Mouse (Mus musculus) myocyte (in vitro differentiated cells): ENCODE measurements around the gene Fbn1. TPM values are rescaled to one million over a fixed set of nuclear protein-coding genes. Genes with fewer than 3 reads are reported as not detected.

Source experiments
- H3K27me3 ChIP-seq: one replicate; pipeline ENCODE4 v1.6.1; 2011; ENCODE audit not compliant: control insufficient read depth, insufficient read depth, insufficient read length
- H3K36me3 ChIP-seq: one replicate; pipeline ENCODE4 v1.6.1; 2011; ENCODE audit not compliant: control insufficient read depth, insufficient read depth
- H3K4me2 ChIP-seq: one replicate; pipeline ENCODE4 v1.6.1; 2011; ENCODE audit warnings: low read depth, control low read depth
- H3K4me3 ChIP-seq: one replicate; pipeline ENCODE4 v1.5.1; 2011; ENCODE audit warnings: mild to moderate bottlenecking, control low read depth, moderate library complexity
- H3K79me2 ChIP-seq: one replicate; pipeline ENCODE4 v1.6.1; 2011; ENCODE audit not compliant: control insufficient read depth, insufficient read depth
- H3ac ChIP-seq: one replicate; pipeline ENCODE4 v1.6.1; 2011; ENCODE audit not compliant: control insufficient read depth, insufficient read length
- CEBPB ChIP-seq: IDR thresholded peaks from 2 replicates; pipeline ENCODE4 v1.6.1; 2011; ENCODE audit warnings: mild to moderate bottlenecking, moderate library complexity; ENCODE audit not compliant: poor library complexity, insufficient read depth, severe bottlenecking
- E2F4 ChIP-seq: IDR thresholded peaks from one replicate; pipeline ENCODE4 v1.6.1; 2011; ENCODE audit warnings: mild to moderate bottlenecking, control low read depth, moderate library complexity; ENCODE audit not compliant: insufficient read depth
- MAX ChIP-seq: IDR thresholded peaks from one replicate; pipeline ENCODE4 v1.6.1; 2011; ENCODE audit warnings: low read depth, mild to moderate bottlenecking, control low read depth
- MYOD1 ChIP-seq, 3 experiments: IDR thresholded peaks; one replicate each; pipeline ENCODE4 v1.6.1; 2011; ENCODE audit warnings: control low read depth in 2 of 3, low read depth in 2 of 3, mild to moderate bottlenecking in 2 of 3, moderate library complexity in 1 of 3; ENCODE audit not compliant: insufficient read length in 2 of 3, control insufficient read depth in 1 of 3
- MYOG ChIP-seq, 3 experiments: IDR thresholded peaks; one replicate each; pipeline ENCODE4 v1.6.1; 2011; ENCODE audit warnings: control low read depth in 2 of 3, low read depth in 2 of 3, mild to moderate bottlenecking in 2 of 3; ENCODE audit not compliant: insufficient read length in 2 of 3, control insufficient read depth in 1 of 3, insufficient read depth in 1 of 3
- POLR2A ChIP-seq: IDR thresholded peaks from one replicate; pipeline ENCODE4 v1.6.1; 2011; ENCODE audit warnings: low read depth, mild to moderate bottlenecking, control low read depth, moderate library complexity; ENCODE audit not compliant: insufficient read length
- POLR2AphosphoS2 ChIP-seq: IDR thresholded peaks from one replicate; pipeline ENCODE4 v1.6.1; 2011; ENCODE audit warnings: low read depth, control low read depth; ENCODE audit not compliant: insufficient read length
- REST ChIP-seq: IDR thresholded peaks from one replicate; pipeline ENCODE4 v1.6.1; 2011; ENCODE audit warnings: mild to moderate bottlenecking, control low read depth, moderate library complexity; ENCODE audit not compliant: insufficient read depth, insufficient read length
- SRF ChIP-seq: IDR thresholded peaks from one replicate; pipeline ENCODE4 v1.6.1; 2011; ENCODE audit warnings: low read depth; ENCODE audit not compliant: control insufficient read depth, insufficient read length
- TCF12 ChIP-seq: IDR thresholded peaks from one replicate; pipeline ENCODE4 v1.6.1; 2011; ENCODE audit warnings: mild to moderate bottlenecking, control low read depth; ENCODE audit not compliant: poor library complexity, insufficient read depth, severe bottlenecking
- TCF3 ChIP-seq: IDR thresholded peaks from one replicate; pipeline ENCODE4 v1.6.1; 2011; ENCODE audit warnings: low read depth, control low read depth; ENCODE audit not compliant: insufficient read length
- USF1 ChIP-seq: IDR thresholded peaks from one replicate; pipeline ENCODE4 v1.6.1; 2011; ENCODE audit warnings: low read depth, mild to moderate bottlenecking, control low read depth, moderate library complexity
- polyA plus RNA-seq: library from polyadenylated mRNA; unstranded; fragments of >200 nt; fragmentation: generic; extraction: Trizol; gene quantifications from one replicate; pipeline ENCODE4 v1.2.1, GENCODE M21; 2012; ENCODE audit warnings: missing spikeins

The Fbn1 gene
- polyA plus RNA-seq, 1 experiment, result 125 TPM

- H3ac ChIP-seq, result no peak overlapping the region
- H3K36me3 ChIP-seq, result no peaks in the 10 kb centered on the region
- peaks cover 52% of the 10 kb centered on the region for H3K79me2 ChIP-seq
- no peak for TF ChIP-seq SRF
- no peak for TF ChIP-seq POLR2A
- no peak for TF ChIP-seq MYOD1 (IDR thresholded peaks at IDR 0.05; ENCODE audit: control insufficient read depth in 1 of 3, insufficient read length in 2 of 3, low read depth in 2 of 3)
- no peak for TF ChIP-seq MAX
- no peak for TF ChIP-seq CEBPB
- TF ChIP-seq POLR2AphosphoS2, result no peak
- no peak for TF ChIP-seq TCF3
- no peaks in the 10 kb centered on the region for H3K27me3 ChIP-seq
- no peak overlapping the region for H3K4me2 ChIP-seq
- H3K4me3 ChIP-seq, result no peak overlapping the region
These were observed 69.4 kb downstream of the Fbn1 start for GRCm38 (mm10) chr2:125438381-125438780.

- no peak overlapping the region for H3K4me3 ChIP-seq
- no peak overlapping the region for H3K4me2 ChIP-seq
- H3ac ChIP-seq, result no peak overlapping the region
- H3K27me3 ChIP-seq, result no peaks in the 10 kb centered on the region
- TF ChIP-seq MYOD1 (IDR thresholded peaks at IDR 0.05; ENCODE audit: control insufficient read depth in 1 of 3, insufficient read length in 2 of 3, low read depth in 2 of 3), result no peak
- no peak for TF ChIP-seq POLR2AphosphoS2
- TF ChIP-seq TCF12, result no peak
- no peak for TF ChIP-seq REST
- no peak for TF ChIP-seq CEBPB
- TF ChIP-seq USF1, result no peak
- no peak for TF ChIP-seq SRF
- no peak for TF ChIP-seq POLR2A
- no peak for TF ChIP-seq MYOG (IDR thresholded peaks at IDR 0.05; ENCODE audit: control insufficient read depth in 1 of 3, insufficient read depth in 1 of 3, insufficient read length in 2 of 3, low read depth in 2 of 3)
- no peak for TF ChIP-seq E2F4
- TF ChIP-seq MAX, result no peak
- no peak for TF ChIP-seq TCF3
- no peaks in the 10 kb centered on the region for H3K36me3 ChIP-seq
- peaks cover 47% of the 10 kb centered on the region for H3K79me2 ChIP-seq
These were observed 71.6 kb downstream of the Fbn1 start for GRCm38 (mm10) chr2:125436240-125436639.

DNA sequence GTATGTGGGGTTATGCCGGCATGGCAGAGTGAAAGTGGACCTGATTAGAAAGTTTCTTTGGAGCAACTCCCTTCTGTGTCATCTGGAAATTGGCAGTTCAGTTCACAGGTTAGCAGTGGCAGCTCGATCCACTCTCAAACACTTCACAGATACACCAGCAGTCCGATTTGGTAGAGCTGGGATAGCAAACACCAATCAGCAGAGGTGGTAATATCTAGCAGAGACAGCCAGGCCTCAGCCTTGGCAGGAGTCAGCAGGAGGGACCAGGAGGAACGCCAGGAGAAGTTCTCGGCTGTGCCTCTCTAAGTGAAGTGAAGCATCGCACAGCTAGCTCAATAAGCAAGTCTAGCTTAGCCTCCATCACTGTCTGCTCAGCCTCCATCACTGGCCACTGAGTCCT is 74.3 kb downstream of the Fbn1 start:
- no peak overlapping the region for H3ac ChIP-seq
- H3K79me2 ChIP-seq, result peaks cover 46% of the 10 kb centered on the region
- no peak overlapping the region for H3K4me2 ChIP-seq
- H3K4me3 ChIP-seq, result no peak overlapping the region
- no peaks in the 10 kb centered on the region for H3K27me3 ChIP-seq
- no peaks in the 10 kb centered on the region for H3K36me3 ChIP-seq
- TF ChIP-seq REST (no peak), SRF (no peak)

DNA sequence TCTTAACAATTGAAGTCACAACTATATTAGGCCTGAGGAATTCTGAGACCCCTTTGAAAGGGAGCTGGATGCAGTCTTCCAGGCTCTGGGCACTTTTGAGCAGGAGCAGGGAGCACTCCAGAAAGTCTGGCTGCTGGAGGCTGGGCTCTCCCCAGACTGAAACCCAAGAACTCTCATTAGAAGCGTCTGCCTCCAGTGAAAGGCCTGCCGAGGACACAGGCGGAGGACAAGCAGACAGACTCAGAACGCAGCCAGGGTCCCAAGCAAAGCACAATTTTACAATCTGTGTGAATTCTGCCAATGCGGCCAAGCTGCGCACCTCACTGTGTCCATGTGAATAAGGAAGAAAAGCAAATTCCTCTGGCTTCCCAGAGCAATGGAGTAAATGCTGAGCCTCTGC is 76.3 kb downstream of the Fbn1 start:
- H3K79me2 ChIP-seq, result peaks cover 29% of the 10 kb centered on the region
- H3K4me3 ChIP-seq, result no peak overlapping the region
- no peak overlapping the region for H3K4me2 ChIP-seq
- TF ChIP-seq TCF12 (no peak), TCF3 (no peak), REST (no peak), POLR2A (no peak)
- no peaks in the 10 kb centered on the region for H3K36me3 ChIP-seq
- H3ac ChIP-seq, result no peak overlapping the region
- no peaks in the 10 kb centered on the region for H3K27me3 ChIP-seq

- no peak overlapping the region for H3K4me3 ChIP-seq
- no peaks in the 10 kb centered on the region for H3K27me3 ChIP-seq
- TF ChIP-seq REST (no peak), USF1 (no peak), MYOD1 (IDR thresholded peaks at IDR 0.05; ENCODE audit: control insufficient read depth in 1 of 3, insufficient read length in 2 of 3, low read depth in 2 of 3) (no peak), POLR2A (no peak), SRF (no peak)
- H3K4me2 ChIP-seq, result no peak overlapping the region
- no peaks in the 10 kb centered on the region for H3K36me3 ChIP-seq
- no peak overlapping the region for H3ac ChIP-seq
- H3K79me2 ChIP-seq, result peaks cover 23% of the 10 kb centered on the region
These were observed 78.9 kb downstream of the Fbn1 start for GRCm38 (mm10) chr2:125428811-125429438.

DNA sequence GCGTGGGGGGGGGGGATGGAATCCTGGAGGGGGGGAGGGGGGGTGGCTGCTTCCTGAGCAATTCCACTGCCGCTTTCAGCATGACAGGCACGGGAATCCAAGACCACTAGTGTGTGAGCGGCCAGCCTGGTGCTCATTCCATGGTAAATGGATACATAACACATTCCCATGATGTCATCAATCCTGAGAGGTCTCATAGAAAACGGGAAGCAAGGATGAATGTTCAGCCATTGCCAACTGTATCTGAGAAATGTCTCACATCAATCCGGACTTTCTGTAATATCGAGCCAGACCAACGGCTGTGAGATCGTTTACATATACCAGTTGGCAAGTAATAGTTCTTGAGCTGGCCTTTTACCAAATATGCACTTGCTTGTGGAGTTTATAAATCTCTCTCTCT is 87.2 kb downstream of the Fbn1 start:
- Histone ChIP-seq H3K79me2 (peaks cover 8% of the 10 kb centered on the region), H3K4me2 (no peak overlapping the region), H3K27me3 (no peaks in the 10 kb centered on the region), H3ac (no peak overlapping the region), H3K36me3 (peaks cover 6% of the 10 kb centered on the region), H3K4me3 (no peak overlapping the region)
- TF ChIP-seq USF1 (no peak), MAX (no peak), MYOD1 (IDR thresholded peaks at IDR 0.05; ENCODE audit: control insufficient read depth in 1 of 3, insufficient read length in 2 of 3, low read depth in 2 of 3) (no peak), MYOG (IDR thresholded peaks at IDR 0.05; ENCODE audit: control insufficient read depth in 1 of 3, insufficient read depth in 1 of 3, insufficient read length in 2 of 3, low read depth in 2 of 3) (no peak), POLR2A (no peak), TCF3 (no peak), POLR2AphosphoS2 (no peak), SRF (no peak), E2F4 (no peak), TCF12 (no peak), REST (no peak), CEBPB (no peak)
